Comparison of ENCODE assay signal across 23 mouse cellular contexts in the genomic region with DNA sequence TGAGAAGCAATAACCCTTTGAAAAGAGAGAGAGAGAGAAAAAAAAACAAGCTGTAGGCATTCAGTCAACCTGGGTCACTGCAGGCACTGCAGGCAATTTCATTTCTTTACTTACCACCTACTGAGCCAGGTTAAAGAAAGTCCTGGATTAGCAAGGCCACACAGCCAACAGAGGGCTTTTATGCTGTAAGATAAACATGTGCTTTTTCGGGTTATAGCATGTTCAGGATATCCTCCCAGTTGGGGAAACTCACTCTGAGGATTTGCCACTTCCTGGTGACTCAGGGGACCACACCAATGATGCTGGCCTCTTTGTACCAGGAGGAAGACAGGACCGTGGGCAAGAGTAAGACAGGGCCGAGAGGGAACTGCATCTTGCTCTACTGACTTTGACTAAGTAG.
A peak's percentile ranks its signal among the peaks of the same experiment; 100 is the strongest.
DNase-seq lines count a peak whose midpoint lies in the region; ATAC-seq and TF ChIP-seq lines count a peak whose summit lies in the region.
"Had no signal": no experiment of that assay in that cellular context is flagged by ENCODE, and none has a peak within 500 bp of the region (broad histone marks: within the 10 kb centered on the region; RNA-seq: fewer than 3 reads in every experiment).

No protein-coding gene starts in this region.

- H3K9me3 ChIP-seq in hindbrain, embryonic 10.5 days = no peaks in the 10 kb centered on the region
- no peaks in the 10 kb centered on the region for H3K9me3 ChIP-seq in hindbrain, postnatal 0 days (ENCODE audit: low read length)
- H3K9me3 ChIP-seq in stomach, embryonic 16.5 days (replicated peaks; ENCODE audit: control insufficient read depth, low read length) = no peaks in the 10 kb centered on the region
- H3K9me3 ChIP-seq: embryonic facial prominence, embryonic 10.5 days; embryonic facial prominence, embryonic 12.5 days; forebrain, embryonic 13.5 days; forebrain, embryonic 15.5 days had no signal

- ATAC-seq in hindbrain, postnatal 0 days = no peak
- ATAC-seq in stomach, embryonic 16.5 days (ENCODE audit: insufficient read depth, low FRiP score) = peak; percentile 58; the same call in 1 of the 2 replicates
- ATAC-seq: activated CD4-positive, CD25-positive, alpha-beta regulatory T cell, adult 4 months; CD4-positive, CD25-positive, alpha-beta regulatory T cell, adult 4 months; forebrain, embryonic 13.5 days; forebrain, embryonic 15.5 days; forebrain, postnatal 0 days; Patski had no signal

- no peaks in the 10 kb centered on the region for H3K27me3 ChIP-seq in hindbrain, embryonic 10.5 days (ENCODE audit: insufficient read depth, poor library complexity, severe bottlenecking)
- H3K27me3 ChIP-seq in hindbrain, postnatal 0 days (ENCODE audit: insufficient read depth, low read length) = no peaks in the 10 kb centered on the region
- H3K27me3 ChIP-seq in stomach, embryonic 16.5 days (ENCODE audit: control insufficient read depth, insufficient read depth, low read length) = no peaks in the 10 kb centered on the region
- H3K27me3 ChIP-seq: CH12.LX; embryonic facial prominence, embryonic 12.5 days; forebrain, embryonic 13.5 days; forebrain, embryonic 15.5 days; Patski had no signal

- peak; percentile 6 for DNase-seq in embryo, embryonic 10 days (ENCODE audit: low spot score)
- no peak for DNase-seq in embryo, embryonic 9.5 days (ENCODE audit: extremely low spot score)
- peak; percentile 6 for DNase-seq in hindbrain, embryonic 10.5 days (ENCODE audit: low spot score)
- DNase-seq in hindbrain, postnatal 0 days (ENCODE audit: low spot score) = no peak
- DNase-seq in 3T3-L1 (ENCODE audit: low read depth, low spot score) = peak; percentile 30
- DNase-seq in urinary bladder, postnatal 14 days (ENCODE audit: low spot score) = no peak
- DNase-seq in adrenal gland, postnatal 10 days = no peak
- DNase-seq: adrenal gland, adult 8-10 months; adrenal gland, postnatal 36 days; B cell, adult 2 months; cerebellum, adult 11-12 months; embryo, embryonic 11 days; forebrain, postnatal 0 days had no signal

- TF ChIP-seq CTCF in hindbrain, postnatal 0 days (IDR thresholded peaks at IDR 0.05; ENCODE audit: low read depth) = no peak

- no peak overlapping the region for H3K9ac ChIP-seq in hindbrain, postnatal 0 days (replicated peaks; ENCODE audit: low read length)
- H3K9ac ChIP-seq in stomach, embryonic 16.5 days (ENCODE audit: low read length) = no peak overlapping the region
- H3K9ac ChIP-seq: embryonic facial prominence, embryonic 12.5 days; forebrain, embryonic 13.5 days; forebrain, embryonic 15.5 days; forebrain, postnatal 0 days had no signal

- H3K36me3 ChIP-seq in hindbrain, embryonic 10.5 days = no peaks in the 10 kb centered on the region
- no peaks in the 10 kb centered on the region for H3K36me3 ChIP-seq in hindbrain, postnatal 0 days (ENCODE audit: insufficient read depth, low read length)
- no peaks in the 10 kb centered on the region for H3K36me3 ChIP-seq in stomach, embryonic 16.5 days (ENCODE audit: control insufficient read depth, insufficient read depth, low read length)
- H3K36me3 ChIP-seq: embryonic facial prominence, embryonic 10.5 days; embryonic facial prominence, embryonic 12.5 days; forebrain, embryonic 15.5 days; G1E had no signal

- H3K4me3 ChIP-seq in hindbrain, embryonic 10.5 days = no peak overlapping the region
- H3K4me3 ChIP-seq in hindbrain, postnatal 0 days (ENCODE audit: low read length) = no peak overlapping the region
- no peak overlapping the region for H3K4me3 ChIP-seq in stomach, embryonic 16.5 days (replicated peaks; ENCODE audit: low read length)
- H3K4me3 ChIP-seq: embryonic facial prominence, embryonic 10.5 days; embryonic facial prominence, embryonic 12.5 days; forebrain, embryonic 13.5 days; forebrain, embryonic 15.5 days had no signal

- H3K27ac ChIP-seq in hindbrain, embryonic 10.5 days = peak overlapping the region; percentile 40; the same call in 1 of the 2 replicates
- H3K27ac ChIP-seq in hindbrain, postnatal 0 days = no peak overlapping the region
- no peak overlapping the region; the same call in 1 of the 2 replicates for H3K27ac ChIP-seq in stomach, embryonic 16.5 days (ENCODE audit: low read length)
- H3K27ac ChIP-seq: embryonic facial prominence, embryonic 10.5 days; embryonic facial prominence, embryonic 12.5 days; forebrain, embryonic 13.5 days; forebrain, embryonic 15.5 days had no signal

- no peak overlapping the region for H3K4me2 ChIP-seq in hindbrain, postnatal 0 days (ENCODE audit: low read depth, low read length)
- no peak overlapping the region for H3K4me2 ChIP-seq in stomach, embryonic 16.5 days (ENCODE audit: low read depth, low read length)
- H3K4me2 ChIP-seq: embryonic facial prominence, embryonic 12.5 days; forebrain, embryonic 13.5 days; forebrain, embryonic 15.5 days had no signal

- 55% methylated on average over 3 of the region's 3 CpGs for WGBS in hindbrain, embryonic 10.5 days
- WGBS in hindbrain, postnatal 0 days = 64% methylated on average over 3 of the region's 3 CpGs
- 43% methylated on average over 3 of the region's 3 CpGs for WGBS in stomach, embryonic 16.5 days

- H3K4me1 ChIP-seq in hindbrain, embryonic 10.5 days (replicated peaks) = peaks cover 8% of the 10 kb centered on the region
- no peaks in the 10 kb centered on the region for H3K4me1 ChIP-seq in hindbrain, postnatal 0 days (ENCODE audit: insufficient read depth, low read length)
- peaks cover 10% of the 10 kb centered on the region for H3K4me1 ChIP-seq in stomach, embryonic 16.5 days (ENCODE audit: control insufficient read depth, insufficient read depth, low read length)

Comparison
In these comparisons a context has a peak if more than half of its experiments do, and no peak if none do; other contexts are left out.
1. DNase-seq: peak in embryo, embryonic 10 days (single experiment), hindbrain, embryonic 10.5 days (single experiment) and 3T3-L1 (single experiment); none in embryo, embryonic 9.5 days (single experiment), hindbrain, postnatal 0 days (single experiment), urinary bladder, postnatal 14 days (single experiment) and adrenal gland, postnatal 10 days (single experiment).